Mouse (Mus musculus) thymus, adult 18-20 months (tissue): ENCODE results near the gene Dock3.
"Not testable (repeated sequence)": the region's sequence is repeated elsewhere in the genome, so short reads cannot be mapped to it uniquely, and the experiment has no call there.

Experiments used
- DNase-seq, 2 experiments: peaks; one replicate each; pipeline ENCODE4 v3.0.0; 2022; ENCODE audit warnings: mixed read lengths in 2 of 2

The Dock3 gene

GRCm38 (mm10) chr9:107255596-107255995 is 23.9 kb upstream of the Dock3 start:
- DNase-seq, result no peak

- DNase-seq, result no peak
Observed at GRCm38 (mm10) chr9:107254925-107255324, 23.2 kb upstream of the Dock3 start.

DNA sequence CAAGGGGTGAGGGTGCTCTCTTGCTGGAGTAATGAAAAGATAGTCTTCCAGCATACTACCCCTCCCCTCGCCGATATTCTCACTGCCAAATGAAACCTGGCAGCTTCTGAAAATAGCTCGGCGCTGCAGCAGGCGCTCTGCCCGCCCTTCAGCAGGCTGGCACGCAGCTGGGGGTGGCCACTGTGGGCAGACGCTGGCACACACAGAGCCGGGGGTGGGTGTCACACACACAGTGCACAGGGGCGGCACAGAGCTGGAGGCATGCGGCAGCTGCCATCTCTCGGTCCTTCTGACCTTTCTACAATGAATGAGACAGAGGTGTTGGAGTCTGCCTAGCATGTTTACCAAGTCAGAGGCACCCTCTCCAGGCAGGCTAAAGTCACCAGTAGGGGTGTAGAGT is 22.8 kb upstream of the Dock3 start:
- no peak for DNase-seq

- no peak for DNase-seq
Observed at GRCm38 (mm10) chr9:107252164-107252563, 20.5 kb upstream of the Dock3 start.

DNA sequence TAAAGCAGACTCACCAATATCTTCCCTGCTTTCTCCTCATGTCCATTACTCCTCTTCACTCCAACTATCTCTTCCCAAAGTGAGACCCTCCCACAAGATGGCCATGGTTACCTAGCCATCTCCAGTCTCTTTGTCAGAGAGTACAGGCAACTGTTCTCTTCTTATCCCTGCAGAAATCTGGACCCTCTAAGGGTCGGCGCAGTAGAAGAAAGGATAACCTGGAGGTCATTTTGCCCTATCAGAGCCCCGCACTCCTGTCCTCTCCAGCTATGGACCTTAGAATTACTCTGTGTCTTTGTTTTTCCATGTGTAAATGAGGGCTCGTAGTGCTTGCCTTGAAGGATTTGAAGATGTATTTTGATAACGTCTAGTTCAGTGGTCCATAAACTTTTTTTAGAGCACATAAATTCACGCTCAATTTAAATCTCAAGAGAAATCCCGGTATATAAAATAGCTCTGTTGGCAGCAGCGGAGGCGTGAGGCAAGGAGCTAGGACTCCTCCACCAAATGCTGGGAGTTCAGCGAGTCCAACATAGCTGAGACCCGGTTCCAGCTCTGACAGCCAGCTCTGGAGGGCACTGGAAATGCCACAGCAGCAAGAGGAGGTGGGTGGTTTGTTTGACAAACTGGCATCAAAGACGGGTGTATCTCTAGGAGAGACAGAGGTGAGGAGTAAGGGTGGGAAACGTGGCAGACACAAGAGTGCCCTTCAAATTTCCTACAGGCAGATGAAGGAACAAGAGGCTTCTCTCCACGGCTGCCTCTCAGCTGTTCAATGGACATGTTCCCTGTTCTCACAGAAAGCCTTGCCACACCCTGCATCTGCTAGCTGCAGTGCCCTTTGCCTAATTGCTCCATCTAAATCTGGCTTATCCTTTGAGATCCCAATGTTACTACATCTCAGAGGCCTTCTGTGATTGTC is 19.0 kb upstream of the Dock3 start:
- no peak for DNase-seq

DNA sequence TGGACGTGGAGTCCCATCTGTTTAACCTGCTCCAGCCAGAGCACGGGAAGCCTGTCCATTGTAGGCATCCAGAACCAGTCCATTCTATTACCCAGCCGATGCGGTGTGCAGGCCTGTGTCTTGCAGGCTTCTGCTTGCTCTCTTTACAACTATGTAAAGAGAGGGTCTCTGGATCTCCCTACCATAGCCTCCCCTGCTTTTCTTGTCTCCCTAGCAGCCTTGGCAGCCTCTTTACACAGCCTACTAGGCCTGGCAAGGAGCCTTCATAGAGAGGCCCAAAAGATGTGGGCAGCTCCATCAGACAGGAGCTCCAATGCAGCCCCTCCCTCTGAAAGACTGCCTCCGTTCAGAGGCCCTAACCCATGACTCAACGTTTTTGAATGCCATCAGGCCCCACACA is 17.4 kb upstream of the Dock3 start:
- DNase-seq, result no peak

GRCm38 (mm10) chr9:107246170-107246569 is 14.5 kb upstream of the Dock3 start:
- DNase-seq, result no peak

- no peak for DNase-seq
Observed at GRCm38 (mm10) chr9:107245311-107245710, 13.6 kb upstream of the Dock3 start.

- no peak for DNase-seq
Observed at GRCm38 (mm10) chr9:107236151-107236550, 4.4 kb upstream of the Dock3 start.

DNA sequence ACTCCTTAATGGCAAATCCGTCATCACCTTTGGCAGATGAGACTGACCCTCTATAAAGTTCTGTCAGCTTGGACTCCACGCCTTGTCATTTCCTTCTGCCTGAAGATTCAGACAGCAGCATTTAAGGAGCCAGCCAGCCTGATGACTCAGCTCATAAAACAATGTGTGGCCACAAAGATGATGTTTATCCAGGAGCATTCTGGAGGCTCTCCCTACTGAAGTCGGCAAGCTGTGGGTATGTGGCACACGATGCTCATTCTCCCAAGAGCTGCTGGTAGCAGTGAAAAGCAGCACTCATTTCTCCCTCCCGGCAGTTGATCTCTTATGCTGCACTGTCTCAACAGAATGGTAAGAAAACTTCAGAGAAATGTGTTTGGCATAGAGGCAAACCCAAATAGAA is 3.6 kb upstream of the Dock3 start:
- DNase-seq, result no peak

GRCm38 (mm10) chr9:107232140-107232539 is 431 bp upstream of the Dock3 start:
- DNase-seq, result no peak

DNA sequence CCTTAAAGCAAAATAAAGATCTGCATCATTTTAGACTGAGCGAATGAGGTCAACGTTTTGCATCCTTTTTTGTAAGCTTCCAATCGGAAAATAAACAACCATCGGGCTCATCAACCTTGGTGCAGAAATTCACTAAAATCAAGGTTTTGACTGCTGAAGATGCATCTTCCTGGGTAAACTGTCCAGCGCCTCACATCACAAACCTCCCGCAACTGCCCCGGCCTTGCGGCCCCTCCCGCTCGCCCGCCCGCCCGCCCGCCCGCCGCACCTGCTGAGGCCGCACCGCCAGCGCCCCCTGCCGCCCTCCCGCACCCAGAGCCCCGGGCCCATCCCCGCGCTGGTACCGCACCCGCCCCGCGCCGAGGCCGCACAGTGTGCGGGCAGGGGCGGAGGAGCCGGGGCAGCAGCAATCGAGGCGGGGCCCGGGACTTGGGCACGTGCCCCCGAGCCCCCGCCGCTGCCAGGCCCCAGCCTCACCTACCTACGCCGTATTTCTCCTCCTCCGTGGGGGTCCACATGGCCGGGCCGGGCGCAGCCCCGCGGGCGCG is 644 bp downstream of the Dock3 start:
- no peak for DNase-seq

DNA sequence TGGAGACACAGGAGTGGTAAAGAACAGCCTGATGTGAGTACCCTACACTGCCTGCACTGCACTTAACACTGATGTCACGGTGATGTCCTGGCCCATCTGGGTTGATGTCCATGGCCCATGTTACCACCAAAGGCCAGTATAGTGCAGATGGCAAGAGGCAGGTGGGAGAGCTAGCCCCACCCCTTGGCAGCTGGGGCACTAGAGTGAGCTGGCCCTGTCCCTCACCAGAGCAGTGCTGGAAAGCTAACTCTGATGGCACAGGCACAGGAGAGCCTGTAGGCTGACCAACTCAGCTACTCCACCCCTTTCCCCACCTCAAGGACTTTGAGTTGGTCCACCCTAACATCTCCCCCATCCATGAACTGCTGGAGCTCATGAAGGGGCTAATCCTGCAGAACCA is 7.1 kb downstream of the Dock3 start:
- DNase-seq, result no peak

- DNase-seq, result not testable (repeated sequence)
Observed at GRCm38 (mm10) chr9:107174831-107175230, 56.9 kb downstream of the Dock3 start.

GRCm38 (mm10) chr9:107165792-107166191 is 65.9 kb downstream of the Dock3 start:
- no peak for DNase-seq

- DNase-seq, result no peak
Observed at GRCm38 (mm10) chr9:107164825-107165224, 66.9 kb downstream of the Dock3 start.

DNA sequence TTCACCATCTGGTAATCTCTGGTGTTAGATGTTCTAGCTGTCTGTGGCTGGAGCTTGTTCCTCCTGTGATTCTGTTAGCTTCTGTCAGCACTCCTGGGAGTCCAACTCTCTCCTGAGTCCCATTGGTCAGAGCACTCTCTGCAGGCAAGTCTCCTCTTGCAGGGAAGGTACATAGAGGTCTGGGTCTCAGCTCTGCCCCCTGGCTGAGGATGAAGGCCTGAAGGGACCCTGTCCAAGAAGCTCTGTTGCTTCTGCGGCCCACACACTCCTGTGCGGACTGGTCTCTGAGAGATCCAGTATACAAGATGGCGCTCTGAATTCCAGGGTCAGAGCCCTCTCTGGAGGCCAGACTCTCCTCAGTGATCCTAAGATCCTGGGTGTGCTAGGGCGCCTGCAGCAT is 75.3 kb downstream of the Dock3 start:
- DNase-seq, result not testable (repeated sequence)

DNA sequence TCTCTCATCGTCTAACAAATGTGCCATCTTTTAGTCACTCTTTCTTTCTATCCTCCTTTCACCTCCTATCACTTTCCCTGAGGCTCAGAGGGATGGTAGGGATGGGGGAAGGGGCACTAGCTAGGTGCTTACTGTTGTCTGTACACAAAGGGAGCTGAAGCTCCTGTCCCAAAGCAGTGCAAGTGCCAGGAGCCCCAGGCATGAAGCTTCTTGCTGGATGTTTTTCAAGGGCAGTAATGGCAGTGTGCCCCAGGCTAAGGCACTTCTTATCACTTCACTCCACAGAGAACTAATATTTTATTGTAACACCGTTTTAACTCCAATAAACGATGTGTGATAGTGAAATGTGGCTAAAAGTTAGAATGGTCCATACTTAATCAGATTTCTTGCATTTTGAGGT is 118.9 kb downstream of the Dock3 start:
- no peak for DNase-seq

GRCm38 (mm10) chr9:107112056-107112455 is 119.7 kb downstream of the Dock3 start:
- DNase-seq, result no peak

DNA sequence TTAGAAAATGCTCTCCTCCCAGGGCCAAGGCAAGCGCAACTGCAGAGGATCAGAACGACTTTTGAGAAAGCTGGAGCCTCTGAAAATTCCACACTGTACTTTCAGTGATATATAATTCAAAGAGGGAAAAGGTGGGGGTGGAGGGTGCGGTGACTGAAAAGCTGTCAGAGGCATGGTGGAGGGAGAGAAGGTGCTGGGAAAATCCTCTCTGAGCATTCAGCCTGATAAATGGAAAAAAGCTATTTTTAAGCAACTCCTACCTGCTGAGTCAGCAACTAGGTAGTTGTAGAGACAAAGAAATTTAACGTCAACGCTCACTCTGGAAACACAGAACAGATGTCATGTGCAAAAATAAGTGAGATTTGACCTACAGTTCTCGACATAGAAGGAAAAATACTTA is 132.2 kb downstream of the Dock3 start:
- no peak for DNase-seq

GRCm38 (mm10) chr9:107089451-107089850 is 142.3 kb downstream of the Dock3 start:
- not testable (repeated sequence) for DNase-seq

DNA sequence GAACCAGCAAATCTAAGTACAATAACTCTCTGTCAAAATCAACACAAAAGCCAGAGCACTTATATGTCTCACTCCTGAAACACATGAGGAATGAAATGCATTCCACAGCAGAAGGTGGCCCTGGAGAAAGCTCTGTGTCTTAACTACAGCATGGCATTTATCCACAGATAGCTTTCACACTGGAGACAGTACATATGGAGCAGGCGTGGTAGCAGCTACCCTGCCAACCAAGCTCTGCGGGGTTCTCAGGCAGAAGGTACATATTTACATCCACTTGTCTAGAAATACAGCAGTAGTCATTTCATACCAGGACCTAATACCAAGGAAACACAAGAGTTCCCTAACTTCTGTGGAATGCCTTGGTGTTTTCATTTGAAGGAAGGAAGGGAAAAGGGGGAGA is 144.2 kb downstream of the Dock3 start:
- no peak for DNase-seq

DNA sequence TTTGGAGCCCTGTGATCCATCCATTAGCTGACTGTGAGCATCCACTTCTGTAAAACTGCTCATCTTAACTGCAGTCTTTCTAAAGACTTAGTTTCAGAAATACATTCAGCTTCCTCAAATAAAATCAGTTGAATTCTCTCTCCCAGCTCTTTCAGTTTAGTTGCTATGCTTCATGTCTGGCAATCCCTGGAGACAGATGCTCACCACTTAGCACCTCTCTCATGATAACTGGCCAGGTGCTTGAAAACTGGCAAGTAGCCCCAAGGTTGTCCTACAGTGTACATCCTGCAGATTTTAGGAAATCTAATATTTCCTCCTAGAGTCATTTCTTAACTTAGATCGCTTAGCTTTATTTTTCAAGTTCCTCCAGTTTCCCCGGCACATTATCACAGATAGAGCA is 193.8 kb downstream of the Dock3 start:
- DNase-seq, result no peak

GRCm38 (mm10) chr9:107027586-107027985 is 204.1 kb downstream of the Dock3 start:
- DNase-seq, result no peak

GRCm38 (mm10) chr9:107009841-107010240 is 221.9 kb downstream of the Dock3 start:
- no peak for DNase-seq
